Mouse (Mus musculus) T-helper 1 cell (primary cell): Measurements from ENCODE around the gene Ap4s1.

ENCODE experiments used
- in situ Hi-C: fragments of 300-600 bp; cut with MboI, MseI; formaldehyde crosslinking; loops from one replicate; pipeline ENCODE4 v1.15.1; 2025; ENCODE audit warnings: high pct_unique_total_duplicates

Gene Ap4s1

DNA sequence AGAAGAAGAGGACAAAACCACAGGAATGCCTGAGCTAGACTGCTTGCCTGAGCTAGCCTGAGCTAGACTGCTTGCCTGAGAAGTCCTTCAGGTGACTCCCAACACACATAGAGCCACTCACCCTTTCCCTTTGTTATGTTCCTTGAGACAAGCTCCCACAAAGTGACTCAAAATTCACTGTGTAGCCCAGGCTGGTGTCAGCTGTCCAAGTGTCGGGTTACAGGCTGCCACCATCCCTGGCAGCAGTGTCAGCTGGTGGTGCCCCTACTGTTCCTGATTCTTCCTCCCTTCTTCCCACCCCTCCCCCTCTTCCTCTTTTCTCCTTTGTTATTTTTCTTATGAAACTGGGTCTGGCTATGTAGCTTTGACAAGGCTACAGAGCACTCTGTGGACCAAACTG, 13.0 kb downstream of the Ap4s1 start:
- in situ Hi-C loops: no loop called here

DNA sequence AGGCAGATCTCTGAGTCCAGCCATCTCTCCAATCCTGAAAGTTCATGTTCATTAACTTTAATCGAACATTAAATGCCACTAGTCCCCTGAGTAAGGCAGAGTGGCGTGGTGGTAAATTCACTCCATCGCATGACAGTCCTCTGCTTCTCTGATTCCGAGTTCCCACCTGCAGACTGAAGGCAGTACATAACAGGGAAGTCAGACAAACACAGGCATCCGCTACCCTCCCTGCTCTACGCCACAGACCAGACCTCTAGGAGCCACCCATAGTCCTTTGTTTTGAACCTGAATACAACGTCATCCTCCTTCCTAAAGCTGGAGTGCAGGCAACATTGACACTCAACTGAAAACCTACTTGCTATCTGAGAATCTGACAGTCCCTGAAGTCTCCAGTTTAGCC, 13.7 kb downstream of the Ap4s1 start:
- in situ Hi-C loops: no loop called here

DNA sequence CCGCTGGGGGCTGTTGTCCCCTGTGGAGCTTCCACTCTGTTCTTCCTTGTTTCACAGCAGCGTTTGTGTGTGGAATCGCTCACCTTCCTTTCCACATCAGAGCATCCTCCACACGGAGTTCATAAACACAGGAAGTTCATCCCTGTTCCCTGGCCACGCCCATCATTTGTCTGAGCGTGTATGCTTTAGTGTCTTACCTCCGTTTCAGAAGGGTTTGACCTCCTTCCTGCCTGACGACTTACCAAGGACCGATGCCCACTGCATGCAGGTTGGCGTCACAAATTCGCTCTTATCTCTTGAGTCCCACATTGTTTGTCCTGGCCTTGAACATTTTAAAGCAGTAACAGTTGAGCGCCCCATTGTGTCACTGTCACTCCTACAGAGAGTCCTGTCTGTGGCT, 14.9 kb downstream of the Ap4s1 start:
- in situ Hi-C loops: no loop called here

DNA sequence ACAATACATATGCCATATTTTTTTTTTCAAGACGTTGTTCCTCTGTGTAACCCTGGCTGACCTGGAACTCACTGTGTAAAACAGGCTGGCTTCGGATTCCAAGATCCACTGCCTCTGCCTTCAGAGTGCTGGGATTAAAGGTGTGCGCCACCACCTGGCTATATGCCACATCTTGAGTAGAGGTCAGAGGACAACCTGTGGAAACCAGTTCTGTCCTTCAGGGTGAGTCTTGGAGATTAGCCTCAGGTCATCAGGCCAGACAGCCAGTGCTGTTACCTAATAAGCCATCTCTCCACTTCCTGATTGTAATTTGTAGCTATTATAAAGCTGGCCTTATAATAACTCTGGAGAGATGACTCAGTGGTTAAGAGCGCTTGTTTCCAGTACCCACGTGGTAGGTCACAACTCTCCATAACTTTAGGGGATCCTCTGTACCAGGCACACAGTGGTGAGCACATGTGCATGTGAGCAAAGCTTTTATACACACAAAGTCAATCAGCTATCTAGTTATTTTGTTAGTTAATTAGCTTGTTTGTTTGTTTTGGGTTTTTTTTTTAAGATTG, 15.9 kb downstream of the Ap4s1 start:
- in situ Hi-C loops: no loop called here

DNA sequence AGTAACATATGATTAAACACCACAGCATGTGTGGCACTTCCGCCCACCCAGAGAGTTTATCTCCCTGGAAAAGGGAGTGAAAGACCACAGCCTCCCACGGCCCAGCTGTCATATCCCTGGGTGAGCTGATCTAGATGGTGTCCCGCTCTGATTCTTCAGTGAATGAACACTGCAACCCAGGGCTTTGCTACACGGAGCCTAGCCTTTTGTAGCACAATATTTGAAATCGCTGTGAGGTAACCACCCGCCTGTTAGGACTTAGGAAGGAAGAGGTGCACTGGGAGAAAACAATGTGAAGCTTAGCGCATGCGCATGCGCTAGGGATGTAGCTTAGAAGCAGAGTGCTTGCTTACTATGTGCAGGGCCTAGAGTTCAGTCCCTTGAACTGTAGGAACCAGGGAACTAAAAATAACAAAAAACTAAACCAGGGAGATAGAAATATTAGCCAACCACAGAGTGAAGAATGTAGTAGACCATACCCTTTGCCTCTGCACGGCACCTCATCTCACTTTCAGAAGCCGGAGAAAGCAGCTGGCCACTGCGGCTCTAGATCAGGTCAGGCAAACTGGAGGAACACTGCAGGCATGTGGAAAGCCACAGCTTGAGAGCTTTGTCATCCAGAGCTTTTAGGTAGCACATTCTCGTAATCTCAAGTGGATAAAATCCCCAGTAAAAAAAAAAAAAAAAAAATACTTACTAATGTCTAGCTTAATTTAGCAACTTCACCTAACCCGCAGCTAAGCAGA, 18.3 kb downstream of the Ap4s1 start:
- in situ Hi-C loops: no loop called here

DNA sequence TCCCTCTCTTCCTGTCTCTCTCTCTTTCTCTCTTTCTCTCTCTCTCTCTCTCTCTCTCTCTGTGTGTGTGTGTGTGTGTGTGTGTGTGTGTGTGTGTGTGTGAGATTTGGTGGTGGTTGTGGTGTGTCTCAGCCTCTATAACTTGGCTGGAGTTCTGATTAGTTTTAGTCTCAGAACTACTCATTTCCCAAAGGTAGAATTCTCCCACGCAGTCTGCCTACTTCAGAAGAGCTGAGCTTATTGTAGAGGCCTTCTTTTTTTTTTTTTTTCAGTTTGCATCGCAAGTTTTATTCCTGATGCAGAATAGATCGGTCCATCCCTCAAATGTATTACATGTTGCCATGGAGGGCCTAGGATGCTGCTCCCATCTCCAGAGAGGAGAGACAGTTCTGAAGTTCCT, 18.9 kb downstream of the Ap4s1 start:
- in situ Hi-C loops: no loop called here

DNA sequence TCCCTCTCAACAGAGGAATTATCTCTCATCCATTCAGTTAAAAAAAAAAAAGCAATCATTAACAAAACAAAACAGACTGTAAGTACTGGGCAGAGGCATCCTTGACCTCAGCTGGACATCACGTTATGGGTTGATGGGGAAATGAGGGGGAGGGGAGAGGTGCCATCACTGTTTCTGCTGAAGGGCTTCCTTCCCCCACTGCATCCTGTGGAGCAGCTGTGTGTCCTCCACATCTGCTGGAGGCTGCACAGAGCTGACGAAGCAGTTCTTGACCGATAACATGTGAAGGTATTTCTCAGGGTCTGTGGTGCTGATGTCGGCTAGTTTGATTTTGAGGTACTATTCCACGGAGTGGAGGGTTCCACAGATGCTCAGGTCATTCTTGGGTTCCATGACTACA, 19.3 kb downstream of the Ap4s1 start:
- in situ Hi-C loops: no loop called here

DNA sequence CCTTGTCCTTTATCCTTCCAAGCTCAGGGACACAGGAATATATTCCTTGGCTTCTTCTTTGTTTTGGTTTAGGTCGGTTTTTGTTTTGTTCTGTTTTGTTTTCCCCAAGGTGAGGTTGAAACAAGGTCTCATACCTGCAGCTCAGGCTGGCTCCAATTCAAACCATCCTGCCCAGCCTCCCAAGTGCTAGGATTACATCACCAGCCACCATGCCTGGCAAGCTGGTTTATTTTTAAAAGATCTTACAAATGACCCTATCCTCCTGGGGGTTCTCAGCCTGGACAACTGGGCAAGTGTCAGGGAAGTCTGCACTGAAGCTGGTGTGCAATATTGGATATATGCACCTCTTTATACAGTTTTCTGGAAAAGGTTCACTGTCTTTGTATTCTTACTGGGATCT, 21.9 kb downstream of the Ap4s1 start:
- in situ Hi-C loops: no loop called here

DNA sequence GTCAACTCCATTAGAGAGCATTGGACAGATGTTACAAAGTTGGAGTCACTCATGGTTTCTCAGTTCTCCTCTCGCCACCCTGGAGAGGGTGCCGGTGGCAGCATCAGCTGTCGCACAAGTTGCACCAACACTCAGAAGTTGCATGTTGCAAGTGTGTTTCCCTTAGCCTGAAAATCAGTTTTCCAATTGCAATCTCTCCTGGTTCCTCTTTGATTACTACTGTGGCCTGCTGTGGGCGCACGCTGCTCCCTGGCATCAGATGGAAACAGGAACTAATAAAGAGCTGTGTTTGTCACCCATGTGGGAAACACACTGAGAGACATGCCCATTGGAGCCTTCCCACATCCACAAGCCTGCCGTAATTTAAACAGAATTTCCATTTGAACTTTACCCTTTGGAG, 27.8 kb downstream of the Ap4s1 start:
- in situ Hi-C loops: no loop called here

DNA sequence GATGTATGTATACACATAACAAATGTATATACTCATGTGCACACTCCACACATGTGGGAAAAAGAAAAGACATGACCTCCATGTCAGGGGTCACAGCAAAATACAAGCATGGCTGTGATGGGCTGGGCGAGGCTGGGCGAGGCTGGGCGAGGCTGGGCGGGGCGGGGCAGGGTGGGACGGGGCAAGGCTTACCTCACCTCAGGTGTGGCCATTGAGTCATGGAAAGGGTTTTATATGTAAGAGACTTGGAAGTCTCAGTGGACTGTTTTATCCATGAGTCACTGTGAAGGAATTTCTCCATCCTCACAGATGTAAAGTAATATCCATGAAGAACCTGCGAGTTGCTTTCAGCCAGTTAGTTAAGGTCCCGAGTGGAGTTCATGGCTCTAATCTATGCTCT, 31.0 kb downstream of the Ap4s1 start:
- in situ Hi-C loops: no loop called here

DNA sequence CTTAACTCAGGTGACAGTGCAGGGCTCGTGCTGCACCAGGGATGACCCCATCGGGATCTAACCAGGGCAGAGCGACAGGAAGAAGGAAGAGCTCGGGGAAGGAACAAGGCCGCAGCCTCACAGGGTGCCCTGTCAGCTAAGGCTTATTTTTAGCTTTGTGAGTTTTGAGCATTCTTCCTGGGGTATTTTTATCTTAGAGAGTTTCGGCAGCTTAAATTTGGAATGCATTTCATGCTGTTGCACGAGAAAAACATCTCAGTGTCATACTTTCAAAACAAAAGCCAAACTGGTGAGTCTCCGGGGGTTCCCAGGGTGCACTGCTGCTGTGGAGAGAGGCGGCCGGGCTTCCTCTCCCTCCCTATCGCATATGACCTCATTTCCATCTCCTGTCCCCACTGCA, 38.2 kb downstream of the Ap4s1 start:
- in situ Hi-C loops: no loop called here

DNA sequence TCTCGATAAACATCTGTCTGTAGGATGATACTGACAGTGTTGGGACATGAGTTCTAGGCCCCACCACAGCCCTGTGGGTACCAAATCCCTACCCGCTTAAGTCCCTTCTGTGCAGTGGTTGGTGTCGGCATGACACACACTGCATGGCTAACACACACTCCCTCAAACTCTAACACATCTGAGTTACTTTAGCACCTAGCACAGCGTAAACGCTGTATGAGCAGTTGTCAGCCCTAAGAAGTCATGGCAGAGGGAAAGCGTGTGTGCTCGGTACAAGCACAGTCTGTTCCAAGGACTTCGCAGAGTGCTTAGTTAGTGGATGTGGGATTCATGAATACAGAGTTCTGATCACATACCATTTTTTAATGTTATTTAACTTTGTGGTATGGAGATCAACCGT, 39.0 kb downstream of the Ap4s1 start:
- in situ Hi-C loops: no loop called here

DNA sequence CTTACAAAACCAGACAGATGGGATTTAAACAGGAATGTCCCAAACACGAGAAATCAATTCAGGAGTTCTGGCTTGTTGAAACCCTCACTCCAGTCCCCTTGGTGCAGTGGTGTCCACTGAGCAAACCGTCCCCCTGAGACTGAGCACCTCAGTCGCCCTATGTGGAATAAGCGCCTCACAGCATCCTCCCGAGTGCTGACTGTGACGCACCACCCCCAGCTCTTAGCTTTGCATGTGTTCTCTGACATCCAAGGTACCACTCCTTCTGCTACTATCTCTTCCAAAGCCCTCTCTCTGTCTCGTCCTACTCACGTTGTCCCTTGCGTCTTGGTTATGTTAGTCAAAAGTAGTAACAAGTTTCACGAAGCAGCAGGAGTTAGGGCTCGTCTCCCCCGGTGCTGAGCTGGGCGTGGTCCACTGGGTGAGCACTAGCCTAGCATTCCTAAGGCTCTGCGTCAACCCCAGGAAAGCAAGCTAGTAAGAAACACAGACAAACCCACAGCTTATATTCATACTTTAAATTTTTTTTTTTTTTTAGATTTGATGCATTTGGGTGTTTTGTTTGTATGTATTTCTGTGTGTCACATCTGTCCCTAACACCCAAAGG, 43.9 kb downstream of the Ap4s1 start:
- in situ Hi-C loops: no loop called here

DNA sequence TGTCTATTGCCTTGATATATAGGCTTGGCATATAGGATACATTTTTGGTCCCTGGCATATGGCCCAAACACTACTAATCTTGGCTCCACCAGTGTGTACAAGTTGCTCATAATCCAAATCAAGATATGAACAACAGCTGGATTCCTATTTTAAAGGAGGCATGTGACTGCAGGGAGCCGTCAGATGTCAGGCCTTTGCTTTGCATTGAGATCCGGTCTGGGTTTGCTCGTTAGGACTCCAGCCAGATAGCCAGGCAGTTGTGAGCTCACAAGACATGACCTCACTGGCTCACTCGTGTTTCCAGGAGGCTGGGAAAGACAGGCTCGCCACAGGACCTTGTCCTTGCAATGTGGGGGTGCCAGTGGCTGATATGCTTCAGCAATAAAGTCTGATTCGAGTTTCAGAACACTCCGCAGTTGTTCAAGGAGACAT, 45.0 kb downstream of the Ap4s1 start:
- in situ Hi-C loops: no loop called here

DNA sequence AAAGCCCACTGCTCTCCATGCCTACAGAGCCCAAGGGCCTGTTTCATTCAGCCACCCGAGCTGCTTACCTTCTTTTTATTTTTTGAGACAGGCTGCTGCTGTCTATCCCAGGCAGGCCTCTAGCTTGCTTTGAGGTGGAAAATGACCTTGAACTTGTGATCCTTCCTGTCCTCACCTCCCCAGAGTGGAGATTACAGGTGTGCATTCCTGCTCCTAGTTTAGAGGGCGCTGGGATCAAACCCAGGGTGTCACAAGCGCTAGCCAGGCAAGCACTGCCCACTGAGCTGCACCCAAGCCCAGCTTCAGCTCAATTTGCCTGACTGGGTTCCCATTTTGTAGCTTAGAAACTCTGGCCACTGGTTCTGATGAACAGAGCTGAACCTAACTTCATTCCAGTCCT, 45.5 kb downstream of the Ap4s1 start:
- in situ Hi-C loops: no loop called here

DNA sequence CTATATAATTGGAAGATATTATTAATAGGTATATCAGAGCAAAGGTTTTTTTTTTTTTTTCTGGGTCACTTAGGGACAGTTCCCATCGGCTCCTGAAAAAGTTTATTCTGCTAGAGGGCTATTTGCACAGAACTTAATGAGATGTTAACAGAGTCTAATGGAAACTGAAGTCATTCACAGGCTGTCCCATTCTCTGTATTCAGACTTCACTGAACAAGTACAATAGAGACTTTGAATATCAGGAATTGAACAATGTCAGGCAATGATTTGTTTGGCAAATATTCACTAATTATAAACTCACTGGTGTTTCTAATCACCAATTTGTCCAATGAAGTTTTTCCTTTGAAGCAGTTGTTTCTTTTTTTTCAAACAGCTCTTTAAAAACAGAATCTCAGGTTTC, 46.0 kb downstream of the Ap4s1 start:
- in situ Hi-C loops: no loop called here

DNA sequence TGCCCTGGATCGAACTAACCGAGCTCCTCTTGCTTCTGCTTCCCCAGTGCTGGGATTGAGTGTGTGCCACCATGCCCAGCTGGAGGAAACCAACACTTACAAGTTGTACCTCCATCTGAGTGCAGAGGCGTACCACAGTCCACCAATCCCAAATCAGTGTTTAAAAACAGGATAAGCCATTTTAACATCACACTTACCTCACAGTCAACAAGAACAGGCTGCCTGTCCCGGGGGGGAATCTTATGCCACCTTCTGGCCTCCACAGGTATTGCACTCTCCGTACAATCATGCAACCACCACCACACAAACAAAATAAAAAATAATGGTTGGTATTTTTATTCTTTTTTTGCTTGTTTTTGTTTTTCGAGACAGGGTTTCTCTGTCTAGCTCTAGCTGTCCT, 50.9 kb downstream of the Ap4s1 start:
- in situ Hi-C loops: no loop called here

DNA sequence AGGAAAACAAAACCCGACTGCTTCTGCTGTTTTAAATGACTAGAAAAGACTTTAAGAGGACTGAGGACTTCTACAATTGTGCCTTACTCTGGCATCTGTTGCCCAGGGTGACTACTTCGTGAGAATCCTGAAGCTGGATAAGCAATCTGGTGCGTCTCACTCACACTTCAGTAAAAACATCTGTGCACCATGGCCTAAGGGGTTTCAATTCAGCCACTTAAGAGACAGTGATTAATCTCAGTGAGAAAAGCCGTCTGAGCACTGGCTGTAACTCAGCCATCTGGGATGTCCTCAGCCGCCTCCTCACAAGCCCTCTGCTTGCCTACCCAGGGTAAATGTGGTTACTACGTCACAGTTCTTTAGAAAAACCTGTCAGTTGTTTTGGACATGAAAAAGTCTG, 54.1 kb downstream of the Ap4s1 start:
- in situ Hi-C loops: no loop called here

DNA sequence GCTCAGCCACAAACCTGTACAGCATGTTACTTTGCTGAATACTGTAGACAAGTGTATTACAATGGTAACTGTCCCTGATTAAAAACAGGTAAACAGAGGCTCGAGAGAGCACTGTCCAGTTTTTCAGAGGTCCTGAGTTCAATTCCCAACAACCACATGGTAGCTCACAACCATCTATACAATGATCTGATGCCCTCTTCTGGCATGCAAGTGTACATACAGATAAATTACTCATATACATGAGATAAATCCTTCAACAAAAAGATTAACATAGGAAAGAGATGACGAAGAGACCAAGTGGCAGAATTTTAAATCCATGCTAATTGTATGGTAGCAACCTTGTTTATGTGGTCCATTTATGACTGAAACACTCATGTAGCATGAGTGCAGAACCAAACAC, 56.5 kb downstream of the Ap4s1 start:
- in situ Hi-C loops: no loop called here

DNA sequence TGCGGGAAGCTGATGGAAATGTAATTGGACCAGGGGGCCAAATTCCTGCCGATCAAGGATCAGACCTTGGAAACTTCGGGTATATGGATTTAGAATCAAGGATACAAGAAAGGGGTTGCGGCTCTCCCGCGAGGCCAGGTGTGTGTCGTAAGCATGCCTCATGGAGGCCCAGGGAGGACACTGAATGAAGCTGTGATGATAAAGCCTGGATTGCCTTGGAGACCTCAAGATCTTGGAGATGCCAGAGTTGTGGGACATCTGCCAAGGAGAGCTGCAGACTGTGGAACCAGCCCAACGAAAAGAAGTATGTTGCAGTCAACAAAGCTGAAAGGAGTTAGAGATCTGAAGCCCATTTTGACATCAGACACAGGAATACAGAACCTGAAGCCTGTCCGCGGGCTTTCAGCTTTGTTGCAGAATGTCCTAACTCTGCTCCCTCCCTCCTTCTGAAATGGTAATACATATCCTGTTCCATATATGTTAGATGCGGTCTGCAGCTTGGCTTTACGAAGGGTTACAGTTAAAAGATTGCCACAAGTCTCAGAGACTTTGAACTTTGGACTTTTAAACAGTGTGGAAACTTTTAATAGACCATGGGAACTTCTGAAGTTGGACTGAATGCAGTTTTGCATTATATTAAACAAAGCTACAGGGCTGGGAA, 65.2 kb downstream of the Ap4s1 start:
- in situ Hi-C loops: loop anchor here (25.0 kb wide), 1 partner anchor 369 kb away; the partner anchor contains the start of gene Scfd1

DNA sequence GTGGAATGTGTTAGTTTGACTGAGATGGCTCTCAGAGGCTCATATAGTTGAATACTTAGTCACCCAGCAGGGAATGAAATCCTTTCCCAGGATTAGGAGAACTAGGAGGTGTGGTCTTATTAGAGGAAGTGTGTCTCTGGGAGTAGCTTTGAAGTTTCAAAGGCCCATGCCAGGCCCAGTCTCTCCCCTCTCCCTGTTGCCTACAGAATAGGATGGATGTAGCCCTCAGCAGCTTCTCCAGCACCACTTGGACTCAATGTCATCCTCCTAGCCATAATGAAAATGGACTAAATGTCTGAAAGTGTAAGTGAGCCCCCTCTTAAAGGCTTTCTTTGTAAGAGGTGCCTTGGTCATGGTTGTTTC, 65.7 kb downstream of the Ap4s1 start:
- in situ Hi-C loops: loop anchor here (25.0 kb wide), 1 partner anchor 369 kb away; the partner anchor contains the start of gene Scfd1

DNA sequence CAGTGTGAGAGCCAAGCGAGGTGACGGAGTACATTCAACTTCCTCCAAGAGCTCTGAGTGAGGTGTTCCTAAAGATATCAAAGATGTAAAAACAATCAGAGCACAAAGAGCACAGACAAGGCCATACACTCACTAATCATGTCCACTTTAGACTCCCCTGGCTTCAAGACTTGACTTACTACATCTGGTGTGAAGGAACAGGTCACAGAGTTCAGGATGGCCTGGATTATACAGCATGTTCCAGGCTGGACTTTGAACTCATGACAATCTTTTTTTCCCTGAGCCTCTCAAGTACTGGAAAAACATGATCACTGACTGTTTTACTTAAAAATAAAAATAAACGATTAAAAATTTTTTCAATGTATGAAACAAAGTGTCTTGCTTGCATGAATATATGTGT, 68.5 kb downstream of the Ap4s1 start:
- in situ Hi-C loops: loop anchor here (25.0 kb wide), 1 partner anchor 372 kb away; the partner anchor contains the start of gene Scfd1

DNA sequence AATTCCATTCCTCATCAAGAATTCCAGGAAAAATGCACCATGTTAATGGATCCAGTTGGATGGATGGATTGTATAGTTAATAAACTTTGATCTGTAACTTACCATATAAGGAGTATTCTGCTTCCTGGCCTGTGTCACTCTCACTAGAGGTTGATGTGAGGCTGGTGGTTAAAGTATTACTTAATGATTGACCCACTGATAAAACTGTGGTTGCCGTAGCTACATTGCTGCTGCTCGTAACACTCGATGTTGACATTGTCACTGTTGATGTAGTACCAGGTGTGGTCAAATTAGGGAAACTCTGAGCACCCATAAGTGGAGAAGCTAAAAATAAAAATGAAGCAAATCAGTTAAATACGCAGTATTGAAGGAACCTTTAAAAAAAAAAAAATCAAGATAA, 76.6 kb downstream of the Ap4s1 start:
- in situ Hi-C loops: loop anchor here (25.0 kb wide), 1 partner anchor 380 kb away; the partner anchor contains the start of gene Scfd1
